Mouse (Mus musculus): ENCODE results near the gene Clk4. TPM values are rescaled to one million over a fixed set of nuclear protein-coding genes. Genes with fewer than 3 reads are reported as not detected.

Clk4 gene
- total and polyA plus RNA-seq, 2 experiments = 13.9 to 116 TPM

DNA sequence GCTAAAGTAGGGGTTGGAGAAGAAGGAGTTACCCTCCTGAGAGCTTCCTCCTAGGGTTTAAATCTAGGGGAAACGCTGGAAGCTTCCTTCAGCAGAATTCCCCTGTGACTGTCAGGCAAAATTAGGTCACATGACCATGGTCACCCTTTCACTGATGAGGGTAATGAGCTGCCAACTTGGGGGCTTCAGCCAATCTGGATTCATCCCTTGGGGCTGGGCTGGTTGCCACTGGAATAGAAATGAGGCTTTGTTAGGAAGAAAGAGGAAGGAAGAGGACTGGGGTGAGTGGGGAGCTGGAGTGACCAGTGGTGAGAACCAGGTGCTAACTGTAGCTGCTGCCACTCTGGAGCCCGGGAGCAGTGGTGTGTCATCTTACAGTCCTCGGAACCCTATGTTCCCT is 34.2 kb downstream of the Clk4 start:
- Histone ChIP-seq H3K27me3 (ENCODE audit: control insufficient read depth, insufficient read depth, low read length) (no peaks in the 10 kb centered on the region), H3K79me2 (ENCODE audit: control insufficient read depth, insufficient read depth, low read length) (no peaks in the 10 kb centered on the region), H3K4me3 (ENCODE audit: insufficient read depth, low read depth, low read length) (no peak overlapping the region), H3K9ac (ENCODE audit: low read depth, low read length) (no peak overlapping the region), H3K36me3 (ENCODE audit: control insufficient read depth, insufficient read depth, low read length) (no peaks in the 10 kb centered on the region), H3K27ac (replicated peaks; ENCODE audit: insufficient read depth, low read depth, low read length) (no peak overlapping the region), H3K4me1 (ENCODE audit: control insufficient read depth, insufficient read depth, low read length) (no peaks in the 10 kb centered on the region)
- DNase-seq (ENCODE audit: extremely low read depth, low read depth, low spot score) = no peak
- WGBS = 84% methylated on average over 3 of the region's 3 CpGs
- TF ChIP-seq CTCF (IDR thresholded peaks at IDR 0.05; ENCODE audit: low read depth, low read length) (no peak), POLR2A (IDR thresholded peaks at IDR 0.05; ENCODE audit: extremely low read depth, insufficient read depth, low read length) (no peak)

DNA sequence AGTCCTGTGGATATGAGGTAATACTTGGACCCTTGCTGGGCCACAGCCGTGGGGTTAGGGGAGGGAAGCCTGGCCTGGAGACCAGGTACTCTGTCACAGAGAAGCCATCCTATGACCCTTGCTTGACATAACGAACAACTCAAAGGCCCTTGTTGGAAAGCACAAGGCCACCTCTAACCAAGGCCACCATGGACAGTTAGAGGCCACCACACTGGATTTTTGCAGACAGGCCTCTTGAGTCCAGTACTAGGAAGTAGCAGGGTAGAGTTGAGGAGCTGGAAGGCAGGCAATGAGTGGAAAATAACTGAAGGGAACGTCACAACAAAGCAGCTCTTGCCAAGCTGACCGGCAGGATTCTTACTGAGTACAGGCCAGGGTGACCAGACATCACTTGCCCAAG is 37.2 kb downstream of the Clk4 start:
- no peak overlapping the region for H3K27ac ChIP-seq (replicated peaks; ENCODE audit: insufficient read depth, low read depth, low read length)
- H3K79me2 ChIP-seq (ENCODE audit: control insufficient read depth, insufficient read depth, low read length) = no peaks in the 10 kb centered on the region
- no peak for TF ChIP-seq POLR2A (IDR thresholded peaks at IDR 0.05; ENCODE audit: extremely low read depth, insufficient read depth, low read length)
- no peak for TF ChIP-seq CTCF (IDR thresholded peaks at IDR 0.05; ENCODE audit: low read depth, low read length)
- H3K36me3 ChIP-seq (ENCODE audit: control insufficient read depth, insufficient read depth, low read length) = no peaks in the 10 kb centered on the region
- H3K9ac ChIP-seq (ENCODE audit: low read depth, low read length) = no peak overlapping the region
- 82% methylated on average over 4 of the region's 4 CpGs for WGBS
- no peak overlapping the region for H3K4me3 ChIP-seq (ENCODE audit: insufficient read depth, low read depth, low read length)
- no peak for DNase-seq (ENCODE audit: extremely low read depth, low read depth, low spot score)
- no peaks in the 10 kb centered on the region for H3K4me1 ChIP-seq (ENCODE audit: control insufficient read depth, insufficient read depth, low read length)
- no peaks in the 10 kb centered on the region for H3K27me3 ChIP-seq (ENCODE audit: control insufficient read depth, insufficient read depth, low read length)

DNA sequence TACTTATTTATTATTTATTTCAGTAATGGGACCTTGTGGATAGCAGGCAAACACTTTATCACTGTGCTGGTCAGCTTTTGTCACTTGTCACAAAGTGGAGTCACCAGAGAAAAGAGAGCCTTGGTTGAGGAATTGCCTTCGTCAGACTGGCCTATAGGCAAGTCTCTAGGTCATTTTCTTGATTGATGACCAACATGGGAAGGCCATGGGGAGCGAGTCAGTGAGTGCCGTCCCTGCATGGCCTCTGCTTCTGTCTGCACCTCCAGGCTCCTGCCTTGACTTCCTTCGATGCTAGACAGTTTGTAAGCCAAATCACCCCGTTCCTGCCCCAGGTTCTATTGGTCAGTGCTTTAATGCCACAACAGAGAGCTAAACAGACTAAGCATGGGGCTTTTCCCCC is 40.9 kb downstream of the Clk4 start:
- Histone ChIP-seq H3K4me3 (ENCODE audit: insufficient read depth, low read depth, low read length) (no peak overlapping the region), H3K36me3 (ENCODE audit: control insufficient read depth, insufficient read depth, low read length) (no peaks in the 10 kb centered on the region), H3K79me2 (ENCODE audit: control insufficient read depth, insufficient read depth, low read length) (no peaks in the 10 kb centered on the region), H3K27me3 (ENCODE audit: control insufficient read depth, insufficient read depth, low read length) (no peaks in the 10 kb centered on the region), H3K27ac (replicated peaks; ENCODE audit: insufficient read depth, low read depth, low read length) (no peak overlapping the region), H3K9ac (ENCODE audit: low read depth, low read length) (no peak overlapping the region), H3K4me1 (ENCODE audit: control insufficient read depth, insufficient read depth, low read length) (no peaks in the 10 kb centered on the region)
- DNase-seq (ENCODE audit: extremely low read depth, low read depth, low spot score) = no peak
- 86% methylated on average over 5 of the region's 5 CpGs for WGBS
- TF ChIP-seq POLR2A (IDR thresholded peaks at IDR 0.05; ENCODE audit: extremely low read depth, insufficient read depth, low read length) (no peak), CTCF (IDR thresholded peaks at IDR 0.05; ENCODE audit: low read depth, low read length) (no peak)

DNA sequence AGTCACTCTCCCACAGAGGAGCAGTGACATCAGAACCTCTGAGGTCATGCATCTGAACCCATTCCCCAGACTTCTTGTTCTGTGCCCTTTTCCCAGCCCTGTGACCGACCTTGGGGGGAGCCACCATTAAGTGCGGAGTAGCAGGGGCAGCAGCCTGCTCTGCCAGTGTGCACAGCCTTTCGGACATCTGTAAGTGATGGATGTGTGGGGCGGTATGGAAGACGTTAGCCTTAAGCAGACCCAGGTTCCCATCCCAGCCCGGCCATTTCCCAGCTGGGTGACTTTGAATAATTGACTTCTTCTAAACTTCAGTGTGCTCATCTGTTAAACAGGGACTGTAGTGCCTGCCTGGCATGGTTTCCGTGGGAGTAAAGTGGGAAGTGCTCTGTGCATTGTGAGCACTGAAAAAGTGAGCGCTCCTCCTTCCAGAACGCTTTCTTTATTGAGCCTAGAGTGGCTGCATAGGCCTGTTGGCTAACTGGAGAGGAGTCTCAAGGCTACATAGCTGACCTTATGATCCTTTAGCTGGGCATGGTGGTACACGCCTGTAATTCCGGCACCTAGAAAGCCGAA is 42.5 kb downstream of the Clk4 start:
- 83% methylated on average over 12 of the region's 12 CpGs for WGBS
- Histone ChIP-seq H3K27me3 (ENCODE audit: control insufficient read depth, insufficient read depth, low read length) (no peaks in the 10 kb centered on the region), H3K4me1 (ENCODE audit: control insufficient read depth, insufficient read depth, low read length) (no peaks in the 10 kb centered on the region), H3K27ac (replicated peaks; ENCODE audit: insufficient read depth, low read depth, low read length) (no peak overlapping the region), H3K36me3 (ENCODE audit: control insufficient read depth, insufficient read depth, low read length) (no peaks in the 10 kb centered on the region), H3K9ac (ENCODE audit: low read depth, low read length) (no peak overlapping the region), H3K4me3 (ENCODE audit: insufficient read depth, low read depth, low read length) (no peak overlapping the region), H3K79me2 (ENCODE audit: control insufficient read depth, insufficient read depth, low read length) (no peaks in the 10 kb centered on the region)
- DNase-seq (ENCODE audit: extremely low read depth, low read depth, low spot score) = no peak
- no peak for TF ChIP-seq POLR2A (IDR thresholded peaks at IDR 0.05; ENCODE audit: extremely low read depth, insufficient read depth, low read length)
- no peak for TF ChIP-seq CTCF (IDR thresholded peaks at IDR 0.05; ENCODE audit: low read depth, low read length)

DNA sequence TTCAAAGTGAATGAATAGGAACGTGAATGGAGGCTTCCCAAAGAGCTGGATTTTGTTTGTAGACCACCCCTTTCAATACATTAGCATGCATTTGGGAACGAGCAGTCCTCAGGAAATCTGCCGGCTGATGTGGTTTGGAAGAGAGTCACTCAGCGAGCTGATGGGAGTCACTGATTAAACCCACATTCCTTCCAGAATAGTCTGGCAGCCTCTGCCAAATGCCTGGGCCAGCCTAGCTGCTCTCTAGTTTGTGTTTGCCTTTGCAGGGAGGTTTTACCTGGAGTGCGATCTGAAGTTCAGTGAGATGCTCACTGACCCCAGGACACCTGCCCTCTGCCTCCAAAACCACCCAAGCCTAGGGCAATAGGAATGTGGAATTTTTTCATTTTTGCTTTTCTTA is 46.8 kb downstream of the Clk4 start:
- H3K27ac ChIP-seq (replicated peaks; ENCODE audit: insufficient read depth, low read depth, low read length) = no peak overlapping the region
- no peaks in the 10 kb centered on the region for H3K79me2 ChIP-seq (ENCODE audit: control insufficient read depth, insufficient read depth, low read length)
- TF ChIP-seq CTCF (IDR thresholded peaks at IDR 0.05; ENCODE audit: low read depth, low read length) = no peak
- no peak for TF ChIP-seq POLR2A (IDR thresholded peaks at IDR 0.05; ENCODE audit: extremely low read depth, insufficient read depth, low read length)
- DNase-seq (ENCODE audit: extremely low read depth, low read depth, low spot score) = peak; percentile 39
- H3K36me3 ChIP-seq (ENCODE audit: control insufficient read depth, insufficient read depth, low read length) = no peaks in the 10 kb centered on the region
- no peaks in the 10 kb centered on the region for H3K4me1 ChIP-seq (ENCODE audit: control insufficient read depth, insufficient read depth, low read length)
- no peaks in the 10 kb centered on the region for H3K27me3 ChIP-seq (ENCODE audit: control insufficient read depth, insufficient read depth, low read length)
- no peak overlapping the region for H3K9ac ChIP-seq (ENCODE audit: low read depth, low read length)
- no peak overlapping the region for H3K4me3 ChIP-seq (ENCODE audit: insufficient read depth, low read depth, low read length)
- 21% methylated on average over 5 of the region's 5 CpGs for WGBS

DNA sequence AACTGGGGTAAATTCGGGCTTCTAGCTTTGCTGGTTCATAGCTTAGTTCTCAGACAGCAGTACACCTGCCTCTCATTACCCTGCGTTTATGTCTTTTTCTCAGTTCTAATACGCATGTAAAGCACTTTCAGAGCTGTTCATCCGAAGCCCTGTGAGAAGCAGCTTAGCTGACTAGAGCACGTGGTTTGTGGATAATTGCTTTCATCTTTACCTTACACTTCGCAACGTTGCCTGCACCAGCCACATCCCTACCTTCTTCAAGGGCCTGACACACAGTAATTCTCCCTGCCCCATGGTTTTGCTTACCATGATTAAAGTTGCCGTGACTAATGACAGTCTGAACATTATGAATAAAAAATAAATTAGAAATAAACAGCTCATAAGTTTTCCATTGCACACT is 50.3 kb downstream of the Clk4 start:
- Histone ChIP-seq H3K27me3 (ENCODE audit: control insufficient read depth, insufficient read depth, low read length) (no peaks in the 10 kb centered on the region), H3K27ac (replicated peaks; ENCODE audit: insufficient read depth, low read depth, low read length) (no peak overlapping the region), H3K36me3 (ENCODE audit: control insufficient read depth, insufficient read depth, low read length) (no peaks in the 10 kb centered on the region), H3K79me2 (ENCODE audit: control insufficient read depth, insufficient read depth, low read length) (no peaks in the 10 kb centered on the region), H3K4me1 (ENCODE audit: control insufficient read depth, insufficient read depth, low read length) (no peaks in the 10 kb centered on the region), H3K4me3 (ENCODE audit: insufficient read depth, low read depth, low read length) (no peak overlapping the region), H3K9ac (ENCODE audit: low read depth, low read length) (no peak overlapping the region)
- TF ChIP-seq POLR2A (IDR thresholded peaks at IDR 0.05; ENCODE audit: extremely low read depth, insufficient read depth, low read length) (no peak), CTCF (IDR thresholded peaks at IDR 0.05; ENCODE audit: low read depth, low read length) (no peak)
- no peak for DNase-seq (ENCODE audit: extremely low read depth, low read depth, low spot score)
- WGBS = 85% methylated on average over 8 of the region's 8 CpGs

All from liver, adult 2 months (tissue).